Mouse (Mus musculus): ENCODE measurements at regions not wholly inside any gene's neighbourhood (a gene's known extent, or its start where the extent isn't known, plus 50 kb on each side); places are given as distances from the start of the nearest gene placed in this dataset.

GRCm38 (mm10) chr17:4668511-4668910, 325.6 kb upstream of the Arid1b start:
- no peak for DNase-seq (ENCODE audit: low read depth, low spot score)

- DNase-seq (ENCODE audit: low read depth, low spot score): no peak
These were observed 320.9 kb upstream of the Arid1b start for GRCm38 (mm10) chr17:4673271-4673670.

GRCm38 (mm10) chr17:4706421-4706820, 287.7 kb upstream of the Arid1b start:
- DNase-seq (ENCODE audit: low read depth, low spot score): no peak

GRCm38 (mm10) chr17:4721061-4721460, 273.1 kb upstream of the Arid1b start:
- no peak for DNase-seq (ENCODE audit: low read depth, low spot score)

- DNase-seq (ENCODE audit: low read depth, low spot score): no peak
These were observed 270.1 kb upstream of the Arid1b start for GRCm38 (mm10) chr17:4724031-4724430.

- DNase-seq (ENCODE audit: low read depth, low spot score): no peak
These were observed 267.8 kb upstream of the Arid1b start for GRCm38 (mm10) chr17:4726331-4726741.

GRCm38 (mm10) chr17:4734412-4734881, 259.7 kb upstream of the Arid1b start:
- no peak for DNase-seq (ENCODE audit: low read depth, low spot score)

- DNase-seq (ENCODE audit: low read depth, low spot score): no peak
These were observed 258.9 kb upstream of the Arid1b start for GRCm38 (mm10) chr17:4735185-4735584.

- no peak for DNase-seq (ENCODE audit: low read depth, low spot score)
These were observed 257.4 kb upstream of the Arid1b start for GRCm38 (mm10) chr17:4736689-4737088.

GRCm38 (mm10) chr17:4738717-4739485, 255.2 kb upstream of the Arid1b start:
- DNase-seq (ENCODE audit: low read depth, low spot score): no peak

- no peak for DNase-seq (ENCODE audit: low read depth, low spot score)
These were observed 253.3 kb upstream of the Arid1b start for GRCm38 (mm10) chr17:4740784-4741183.

- DNase-seq (ENCODE audit: low read depth, low spot score): no peak
These were observed 251.8 kb upstream of the Arid1b start for GRCm38 (mm10) chr17:4742314-4742713.

- no peak for DNase-seq (ENCODE audit: low read depth, low spot score)
These were observed 231.2 kb upstream of the Arid1b start for GRCm38 (mm10) chr17:4762956-4763355.

GRCm38 (mm10) chr17:4765723-4766122, 228.4 kb upstream of the Arid1b start:
- DNase-seq (ENCODE audit: low read depth, low spot score): no peak

- no peak for DNase-seq (ENCODE audit: low read depth, low spot score)
These were observed 226.1 kb upstream of the Arid1b start for GRCm38 (mm10) chr17:4767947-4768522.

GRCm38 (mm10) chr17:4769284-4769683, 224.8 kb upstream of the Arid1b start:
- DNase-seq (ENCODE audit: low read depth, low spot score): no peak

GRCm38 (mm10) chr17:4770052-4770451, 224.1 kb upstream of the Arid1b start:
- DNase-seq (ENCODE audit: low read depth, low spot score): peak; percentile 54

GRCm38 (mm10) chr17:4778161-4778560, 216.0 kb upstream of the Arid1b start:
- DNase-seq (ENCODE audit: low read depth, low spot score): peak; percentile 79

GRCm38 (mm10) chr17:4779017-4779416, 215.1 kb upstream of the Arid1b start:
- no peak for DNase-seq (ENCODE audit: low read depth, low spot score)

- DNase-seq (ENCODE audit: low read depth, low spot score): no peak
These were observed 212.5 kb upstream of the Arid1b start for GRCm38 (mm10) chr17:4781586-4781985.

GRCm38 (mm10) chr17:4784296-4784695, 209.8 kb upstream of the Arid1b start:
- no peak for DNase-seq (ENCODE audit: low read depth, low spot score)

- DNase-seq (ENCODE audit: low read depth, low spot score): no peak
These were observed 208.8 kb upstream of the Arid1b start for GRCm38 (mm10) chr17:4785281-4785839.

- DNase-seq (ENCODE audit: low read depth, low spot score): no peak
These were observed 207.6 kb upstream of the Arid1b start for GRCm38 (mm10) chr17:4786524-4786923.

All from ZHBTc4 (cell line).